Mouse (Mus musculus): Measurements from ENCODE around the gene Braf. TPM values are rescaled to one million over a fixed set of nuclear protein-coding genes. Genes with fewer than 3 reads are reported as not detected.

The Braf gene
- 8.4 TPM for polyA plus RNA-seq (2017; shearing (Covaris generic))

DNA sequence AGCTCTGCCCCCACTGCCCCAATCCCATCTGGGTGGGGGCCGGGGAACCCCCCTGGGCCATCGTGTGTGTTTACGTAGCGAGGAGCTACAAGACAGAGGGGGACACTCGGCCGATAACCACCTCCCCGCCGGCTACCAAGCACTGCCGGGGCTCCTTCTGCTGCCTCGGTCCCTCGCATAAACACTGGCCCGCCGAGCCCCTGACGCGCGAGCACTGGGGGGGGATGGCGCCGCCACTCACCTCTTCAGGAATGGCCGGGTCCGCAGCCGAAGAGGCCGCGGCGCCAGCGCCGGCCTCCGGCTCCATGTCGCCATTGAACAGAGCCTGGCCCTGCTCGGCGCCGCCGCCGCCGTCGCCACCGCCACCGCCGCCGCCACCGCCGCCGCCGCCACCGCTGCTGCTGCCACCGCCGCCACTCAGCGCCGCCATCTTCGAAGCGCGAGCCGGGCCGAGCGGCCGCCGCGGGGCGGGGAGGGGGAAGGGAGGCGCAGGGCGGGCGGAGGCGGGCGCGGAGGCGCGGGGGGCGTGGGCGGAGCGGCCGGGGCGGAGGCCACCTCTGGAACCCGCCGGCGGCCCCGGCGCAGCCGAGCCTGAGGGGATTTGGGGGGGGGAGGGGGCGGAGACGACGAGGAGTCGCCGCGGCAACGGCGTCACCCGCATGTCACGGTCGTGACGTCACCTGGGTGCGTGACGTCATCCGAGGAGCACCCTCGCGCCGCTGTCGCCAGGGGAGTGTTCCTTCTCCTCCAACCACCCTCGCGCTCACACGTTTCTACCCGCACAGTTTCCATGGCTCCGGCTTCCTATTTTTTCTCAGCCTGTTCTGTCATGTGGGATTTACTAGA lies at the start of gene Braf:
Gene Braf, minus strand, starts transcription at position 598 of the 846 bp plus-strand sequence.

DNA sequence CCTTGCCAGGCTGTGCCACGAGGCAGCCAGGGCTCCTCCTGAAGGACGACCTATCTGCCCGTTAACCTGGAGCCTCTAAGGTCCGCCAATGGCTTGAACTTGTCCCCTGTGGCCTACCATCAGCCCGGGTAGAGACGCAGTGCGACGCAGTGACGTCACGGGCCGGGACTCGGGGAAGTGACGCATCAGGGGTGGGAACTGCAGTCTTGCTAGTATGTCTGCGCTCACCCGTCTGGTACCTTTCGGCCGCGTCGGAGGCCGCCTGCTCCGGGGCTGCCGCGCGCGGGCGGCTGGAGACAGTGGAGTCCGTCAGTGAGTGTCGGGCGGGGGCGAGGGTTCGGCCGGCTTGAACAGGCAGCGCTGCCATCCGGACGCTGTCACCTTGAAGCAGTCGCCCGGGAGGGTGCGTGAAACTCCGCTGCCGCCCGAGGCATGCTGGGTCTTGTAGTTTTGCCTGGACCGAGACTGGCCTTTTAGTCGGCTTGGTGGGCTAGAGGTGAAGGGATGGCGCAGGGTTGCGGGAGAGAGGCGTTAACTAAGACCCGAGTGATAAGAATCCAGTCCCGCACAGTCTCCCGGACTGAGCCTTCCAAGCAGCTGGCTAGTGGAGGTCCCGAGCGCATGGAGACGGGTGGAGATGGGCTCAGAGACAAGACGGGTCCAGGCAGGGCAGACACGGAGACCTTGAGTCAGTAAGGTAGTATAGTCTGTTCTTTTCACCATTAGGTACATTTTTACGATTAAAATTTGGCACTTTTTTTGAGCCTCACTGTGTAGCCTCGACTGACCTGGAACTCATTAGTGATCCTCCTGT lies 132.7 kb downstream of the Braf start, which contains the start of gene Ndufb2:
Gene Ndufb2, plus strand, starts transcription at position 174 of the 814 bp plus-strand sequence.

DNA sequence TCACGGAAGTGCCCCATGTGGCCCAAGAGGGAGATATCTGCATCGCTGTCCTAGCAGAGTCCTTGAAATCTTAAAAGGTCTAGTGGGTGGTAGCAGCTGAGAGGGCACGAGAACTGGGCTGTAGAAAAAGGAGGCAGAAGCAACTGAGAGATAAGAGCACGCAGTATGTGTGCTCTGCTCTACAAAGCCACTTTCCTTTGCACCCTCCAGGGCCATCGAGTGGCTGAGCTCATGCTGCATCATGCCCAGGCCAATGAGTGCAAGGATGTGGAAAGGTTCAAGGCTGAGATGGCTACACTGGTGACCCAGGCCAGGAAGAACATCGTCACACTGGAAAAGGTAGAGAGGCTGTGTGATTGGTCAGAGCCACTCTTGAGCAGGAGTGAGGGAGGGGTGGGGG lies 139.7 kb downstream of the Braf start, which contains the start of gene Gm42420:
Gene Gm42420, plus strand, starts transcription at position 237 of the 400 bp plus-strand sequence.

GRCm38 (mm10) chr6:39573791-39574554 lies 151.3 kb downstream of the Braf start, which contains the start of gene Adck2:
Adck2 (plus strand) TSS chr6:39573873.

DNA sequence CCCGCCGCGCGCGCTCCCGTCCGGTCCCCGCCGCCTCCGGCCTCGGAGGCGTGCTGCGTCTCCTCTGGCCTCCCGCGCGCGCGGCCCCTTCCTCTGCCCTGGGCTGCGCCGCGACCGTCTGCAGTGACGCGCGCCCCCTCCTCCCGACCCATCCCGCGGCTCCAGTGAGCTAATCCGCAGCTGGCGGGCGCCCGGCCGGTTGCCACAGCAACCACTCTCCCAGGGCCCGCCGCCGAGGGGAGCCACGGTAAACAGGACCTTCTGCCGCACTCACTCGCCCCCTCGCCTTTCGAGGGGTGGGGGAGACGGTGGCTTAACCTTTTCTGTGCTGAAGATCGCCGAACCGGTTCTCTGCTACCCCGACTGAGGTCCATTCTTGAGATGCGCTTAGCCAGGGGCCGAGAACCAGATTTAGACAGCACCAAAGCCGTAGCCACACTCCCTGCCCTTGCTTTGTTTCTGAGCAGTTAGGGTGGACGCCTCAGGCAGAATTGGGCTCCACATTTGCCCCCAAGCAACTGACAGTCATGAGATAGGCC lies 167.5 kb downstream of the Braf start, which contains the start of gene Dennd2a:
Gene Dennd2a, minus strand, starts transcription at position 145 of the 539 bp plus-strand sequence.

Other genes starting within 250 kb of the Braf start
- gene Dennd2a, start 167.6 kb downstream of the Braf start, polyA plus RNA-seq (2017; shearing (Covaris generic)): 0.10 TPM
- gene Adck2, start 151.6 kb downstream of the Braf start, polyA plus RNA-seq (2017; shearing (Covaris generic)): 75.4 TPM
- 3.2 TPM for gene Gm42420, start 139.7 kb downstream of the Braf start, polyA plus RNA-seq (2017; shearing (Covaris generic))
- gene Ndufb2, start 132.9 kb downstream of the Braf start, polyA plus RNA-seq (2017; shearing (Covaris generic)): 135 TPM
- 168 TPM for gene Mrps33, start 85.5 kb upstream of the Braf start, polyA plus RNA-seq (2017; shearing (Covaris generic))
- gene Tmem178b, start 147.8 kb upstream of the Braf start, polyA plus RNA-seq (2017; shearing (Covaris generic)): not detected

Measured in inflammation-experienced regulatory T-cells, adult 16 weeks (primary cell).